Mouse (Mus musculus) testis, adult 2 months (tissue): ENCODE data around the gene Gpr157.

Source experiments
- CTCF ChIP-seq: fragments of 200-500 bp; IDR thresholded peaks from 2 replicates; pipeline ENCODE4 v1.5.1; 2012; ENCODE audit warnings: low read depth, mild to moderate bottlenecking, inconsistent platforms, low read length, moderate library complexity; ENCODE audit not compliant: control insufficient read depth, insufficient read depth, insufficient replicate concordance
- POLR2A ChIP-seq: fragments of 200-500 bp; IDR thresholded peaks from 2 replicates; pipeline ENCODE4 v1.6.1; 2012; ENCODE audit warnings: low read depth, mild to moderate bottlenecking, inconsistent platforms, low read length, moderate library complexity; ENCODE audit not compliant: control insufficient read depth

DNA sequence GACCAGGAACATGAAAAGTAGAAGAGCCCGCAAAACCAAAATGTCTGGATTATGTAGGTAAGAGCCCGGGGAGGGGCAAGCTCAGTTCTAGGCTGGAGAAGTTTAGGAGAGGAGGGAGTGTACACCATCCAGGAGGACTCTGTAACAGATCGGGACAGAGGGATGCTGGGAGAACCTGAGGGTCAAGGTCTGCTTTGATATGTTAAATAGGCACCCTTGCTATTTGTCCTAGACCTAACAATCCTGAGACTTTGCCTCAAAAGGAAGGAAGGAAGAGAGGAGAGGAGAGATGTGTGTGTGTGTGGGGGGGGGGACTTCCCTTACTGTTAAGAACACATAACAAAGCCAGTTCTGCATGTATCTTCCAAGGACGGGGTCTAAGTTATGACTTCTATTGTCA, 68.1 kb downstream of the Gpr157 start:
- TF ChIP-seq CTCF (no peak), POLR2A (no peak)
